ENCODE assay signal across 8 mouse cellular contexts in the genomic region with DNA sequence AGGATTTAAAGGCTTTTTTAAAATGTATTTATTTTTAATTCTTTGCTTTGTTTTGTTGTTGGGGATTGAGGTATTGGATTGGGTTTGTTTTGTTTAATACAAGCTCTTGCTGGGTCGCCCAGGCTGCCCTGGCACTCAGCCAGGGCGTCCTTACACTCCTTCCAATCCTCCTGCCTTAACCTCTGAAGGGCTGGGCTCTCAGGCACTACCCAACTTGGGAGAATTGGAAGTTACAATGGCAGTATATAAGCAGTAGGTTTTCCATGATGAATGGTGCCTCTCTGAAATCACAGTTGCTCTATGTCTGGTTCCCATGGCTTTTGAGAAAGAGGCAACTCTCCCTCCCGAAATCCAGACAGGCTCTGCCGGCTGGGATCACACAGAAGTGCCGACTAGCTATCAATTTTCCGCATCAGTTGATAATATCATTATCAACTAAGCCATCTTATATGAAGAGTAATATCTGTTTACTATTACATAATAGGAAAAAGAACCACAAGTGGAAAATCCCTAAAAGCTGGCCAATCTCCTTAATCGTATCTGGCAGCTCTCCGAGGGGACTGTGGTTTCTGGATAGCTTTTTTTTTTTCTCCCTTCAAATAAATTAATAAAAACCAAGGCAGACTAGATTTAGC. TPM values are rescaled to one million over a fixed set of nuclear protein-coding genes. Genes with fewer than 3 reads are reported as not detected.
A peak's percentile ranks its signal among the peaks of the same experiment; 100 is the strongest.
DNase-seq lines count a peak whose midpoint lies in the region; ATAC-seq and TF ChIP-seq lines count a peak whose summit lies in the region.

No protein-coding gene starts in this region.

- no peak overlapping the region for H3K4me2 ChIP-seq in heart, embryonic 11.5 days
- peak overlapping the region; percentile 31; the same call in 1 of the 2 replicates for H3K4me2 ChIP-seq in forebrain, embryonic 13.5 days
- H3K4me2 ChIP-seq in midbrain, embryonic 14.5 days (ENCODE audit: low read length), result peak overlapping the region; percentile 42

- no peaks in the 10 kb centered on the region for H3K27me3 ChIP-seq in heart, embryonic 11.5 days (ENCODE audit: control insufficient read depth, insufficient read depth, low read length)
- no peaks in the 10 kb centered on the region for H3K27me3 ChIP-seq in Patski
- no peaks in the 10 kb centered on the region for H3K27me3 ChIP-seq in forebrain, embryonic 13.5 days
- H3K27me3 ChIP-seq in midbrain, embryonic 14.5 days (ENCODE audit: control insufficient read depth, insufficient read depth, low read length), result no peaks in the 10 kb centered on the region

- no peak for ATAC-seq in heart, embryonic 11.5 days (replicated peaks; ENCODE audit: insufficient number of reproducible peaks, low FRiP score, low TSS enrichment)
- ATAC-seq in Patski, result no peak
- ATAC-seq in forebrain, embryonic 13.5 days, result peak; percentile 45
- 0 out of 2 replicates have a peak, but pooled peaks have one; percentile 25 for ATAC-seq in midbrain, embryonic 14.5 days (ENCODE audit: low FRiP score, low TSS enrichment)

- H3K4me1 ChIP-seq in heart, embryonic 11.5 days (ENCODE audit: control insufficient read depth, insufficient read depth, low read length), result peaks cover 19% of the 10 kb centered on the region
- H3K4me1 ChIP-seq in forebrain, embryonic 13.5 days, result peaks cover 22% of the 10 kb centered on the region
- peaks cover 24% of the 10 kb centered on the region for H3K4me1 ChIP-seq in midbrain, embryonic 14.5 days (ENCODE audit: control insufficient read depth, insufficient read depth, low read length)

- in situ Hi-C loops in Patski (cut with MboI; ENCODE audit: low pct_unique_long_range_greater_than_20kb), result no loop called here

- WGBS in heart, embryonic 11.5 days (ENCODE audit: insufficient replicate concordance), result 61% methylated on average over 8 of the region's 8 CpGs
- 28% methylated on average over 8 of the region's 8 CpGs for WGBS in forebrain, embryonic 13.5 days
- 27% methylated on average over 8 of the region's 8 CpGs for WGBS in midbrain, embryonic 14.5 days

- POLR2A ChIA-PET in Patski (lab: Charles Lee), result interaction anchor here (0.9 to 1.5 kb wide), 2 partner anchors 9 to 45 kb away, joined by 3 read pairs; no protein-coding TSS in a partner anchor

- H3K36me3 ChIP-seq in heart, embryonic 11.5 days (ENCODE audit: control insufficient read depth, insufficient read depth, low read length), result no peaks in the 10 kb centered on the region
- no peaks in the 10 kb centered on the region for H3K36me3 ChIP-seq in forebrain, embryonic 13.5 days (ENCODE audit: poor library complexity, severe bottlenecking)
- H3K36me3 ChIP-seq in midbrain, embryonic 14.5 days (ENCODE audit: control insufficient read depth, insufficient read depth, low read length), result no peaks in the 10 kb centered on the region

- DNase-seq in heart, postnatal 4 days, result peak; percentile 20
- peak; percentile 35 for DNase-seq in Patski (ENCODE audit: low read depth, low spot score)
- DNase-seq in midbrain, embryonic 14.5 days, result peak; percentile 57
- DNase-seq in frontal cortex, postnatal 14 days (ENCODE audit: low spot score in 2 of 2), result no peak
- DNase-seq in spleen, adult 18-20 months, result no peak
- DNase-seq in lung, postnatal 14 days, result no peak

- no peak overlapping the region for H3K27ac ChIP-seq in heart, embryonic 11.5 days (ENCODE audit: low read depth, low read length)
- H3K27ac ChIP-seq in forebrain, embryonic 13.5 days, result no peak overlapping the region
- H3K27ac ChIP-seq in midbrain, embryonic 14.5 days (replicated peaks; ENCODE audit: low read depth, low read length), result peak overlapping the region; percentile 75

- TF ChIP-seq CTCF in Patski (IDR thresholded peaks at IDR 0.05), result no peak

- H3K4me3 ChIP-seq in heart, embryonic 11.5 days (ENCODE audit: low read depth, low read length), result no peak overlapping the region
- no peak overlapping the region for H3K4me3 ChIP-seq in forebrain, embryonic 13.5 days
- no peak overlapping the region for H3K4me3 ChIP-seq in midbrain, embryonic 14.5 days (replicated peaks; ENCODE audit: low read depth, low read length)

- CTCF ChIA-PET in Patski (lab: Charles Lee), result interaction anchor here (0.8 to 1.3 kb wide), 4 partner anchors 9 to 70 kb away, joined by 3 to 5 read pairs (median 3); no protein-coding TSS in a partner anchor

- no peaks in the 10 kb centered on the region for H3K9me3 ChIP-seq in heart, embryonic 11.5 days (replicated peaks; ENCODE audit: control insufficient read depth, low read length)
- no peaks in the 10 kb centered on the region for H3K9me3 ChIP-seq in forebrain, embryonic 13.5 days (replicated peaks)
- no peaks in the 10 kb centered on the region for H3K9me3 ChIP-seq in midbrain, embryonic 14.5 days (ENCODE audit: control insufficient read depth, low read length)

- H3K9ac ChIP-seq in heart, embryonic 11.5 days (ENCODE audit: low read depth, low read length), result no peak overlapping the region
- no peak overlapping the region for H3K9ac ChIP-seq in forebrain, embryonic 13.5 days
- H3K9ac ChIP-seq in midbrain, embryonic 14.5 days (replicated peaks; ENCODE audit: low read length), result no peak overlapping the region; the same call in 1 of the 2 replicates

RNA-seq across cellular contexts. Expression of a gene that starts 40.8 kb away (rescaled TPM):
- total RNA-seq in heart, postnatal 4 days (2021), result 10 to 100 TPM; 70.2 to 73.8 TPM
- polyA plus RNA-seq in heart, embryonic 11.5 days (2014; fragmentation: Nextera tagmentation; extraction: Ambion mirVana), result 22.2 and 26.7 TPM in 2 replicates
- polyA plus RNA-seq in Patski (2021), result 123 TPM
- polyA plus RNA-seq in forebrain, embryonic 13.5 days (2015; fragmentation: Nextera tagmentation; extraction: Ambion mirVana), result 16.3 and 18.3 TPM in 2 replicates
- polyA plus RNA-seq in midbrain, embryonic 14.5 days (2014; fragmentation: Nextera tagmentation; extraction: Ambion mirVana), result 43.7 and 47.9 TPM in 2 replicates

Comparison
In these comparisons a context has a peak if more than half of its experiments do, and no peak if none do; other contexts are left out.
1. DNase-seq: peak in heart, postnatal 4 days (single experiment), Patski (single experiment) and midbrain, embryonic 14.5 days (single experiment); none in frontal cortex, postnatal 14 days (0 of 2), spleen, adult 18-20 months (0 of 2) and lung, postnatal 14 days (single experiment).
2. ATAC-seq: peak in forebrain, embryonic 13.5 days (single experiment) and midbrain, embryonic 14.5 days (single experiment); none in heart, embryonic 11.5 days (single experiment) and Patski (single experiment).